Mouse (Mus musculus): ENCODE data around the gene Olfr150. TPM values are rescaled to one million over a fixed set of nuclear protein-coding genes. Genes with fewer than 3 reads are reported as not detected.
"Not testable (repeated sequence)": the region's sequence is repeated elsewhere in the genome, so short reads cannot be mapped to it uniquely, and the experiment has no call there.

The Olfr150 gene
- polyA plus RNA-seq (2015; fragmentation: Nextera tagmentation; extraction: Ambion mirVana): not detected in 2 replicates

DNA sequence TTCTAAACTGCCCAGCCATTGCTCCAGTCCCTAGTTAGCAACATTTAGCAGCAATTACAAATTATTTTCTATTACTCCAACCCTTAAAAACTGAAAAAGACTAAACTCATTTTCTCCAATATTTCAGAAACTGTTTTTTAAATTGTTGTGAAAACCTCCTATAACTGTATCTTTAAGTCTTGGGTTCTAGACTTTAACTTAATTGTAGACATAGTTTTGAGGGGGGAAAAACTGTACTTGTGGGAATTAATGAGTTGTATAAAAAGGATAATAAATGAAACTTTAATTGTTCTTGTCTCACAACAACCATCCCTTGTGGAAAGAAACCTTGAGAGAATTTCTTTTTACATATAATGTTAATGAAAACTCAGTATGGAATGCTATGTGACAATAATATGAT lies at the start of gene Olfr150:
Gene Olfr150 (plus strand): TSS at position 301 of the 400 bp plus-strand sequence.
- DNase-seq (ENCODE audit: low spot score): no peak

DNA sequence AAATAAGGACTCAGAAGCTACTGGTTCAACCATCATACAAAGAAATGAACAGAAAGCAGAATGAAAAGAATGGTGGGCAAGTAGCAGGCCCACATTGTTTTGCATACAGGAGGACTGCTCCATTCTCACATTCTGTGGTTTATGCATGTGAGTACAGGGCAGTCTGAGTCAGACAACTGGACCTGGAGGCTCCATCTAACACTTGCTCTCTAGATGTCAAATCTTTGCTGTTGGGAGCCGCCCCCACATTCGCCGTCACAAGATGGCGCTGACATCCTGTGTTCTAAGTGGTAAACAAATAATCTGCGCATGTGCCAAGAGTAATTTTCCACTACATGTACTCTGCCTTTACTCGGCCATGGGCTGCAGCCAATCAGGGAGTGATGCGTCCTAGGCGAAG lies 29.7 kb upstream of the Olfr150 start:
- DNase-seq (ENCODE audit: low spot score): not testable (repeated sequence)

DNA sequence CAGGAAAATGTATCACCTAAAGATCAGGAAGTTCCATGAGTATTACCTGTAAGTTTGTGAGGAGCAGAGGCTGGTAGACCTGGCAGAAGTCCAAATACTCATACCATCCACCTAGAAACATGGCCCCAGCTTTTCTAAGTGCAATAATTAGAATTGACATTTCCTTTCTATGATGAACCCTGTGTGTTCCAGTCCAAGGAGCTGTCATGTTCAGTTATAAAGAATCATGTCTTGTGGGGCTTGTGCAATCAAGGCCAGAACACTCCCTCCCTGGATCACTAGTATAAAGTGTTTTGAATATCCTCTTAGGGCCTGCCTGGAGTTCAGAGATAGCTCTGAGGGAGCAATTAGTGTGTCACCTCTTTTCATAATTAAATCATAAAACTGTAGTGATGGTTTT lies 23.8 kb upstream of the Olfr150 start, which contains the start of gene Olfr149:
Gene Olfr149 (minus strand): TSS at position 101 of the 400 bp plus-strand sequence.
- no peak for DNase-seq (ENCODE audit: low spot score)

DNA sequence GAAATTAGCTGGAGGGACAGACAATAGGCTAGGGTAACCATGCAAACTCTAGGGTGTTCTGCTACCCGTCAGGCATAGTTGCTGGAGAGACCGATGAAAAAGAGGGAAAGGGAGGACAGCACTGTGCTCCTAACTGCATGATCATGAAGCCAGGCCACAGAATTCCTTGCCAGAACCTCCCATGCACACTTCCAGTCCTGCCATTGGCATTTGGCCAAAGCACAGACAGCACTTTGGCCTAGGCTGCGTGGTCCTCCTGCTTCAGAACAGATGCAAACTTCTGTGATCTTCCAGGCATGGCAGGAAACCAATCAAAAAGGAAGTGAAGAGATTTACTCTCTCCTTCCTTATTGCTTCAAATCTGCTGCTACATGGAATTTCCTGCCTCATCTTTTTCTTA lies 21.8 kb upstream of the Olfr150 start:
- DNase-seq (ENCODE audit: low spot score): no peak

DNA sequence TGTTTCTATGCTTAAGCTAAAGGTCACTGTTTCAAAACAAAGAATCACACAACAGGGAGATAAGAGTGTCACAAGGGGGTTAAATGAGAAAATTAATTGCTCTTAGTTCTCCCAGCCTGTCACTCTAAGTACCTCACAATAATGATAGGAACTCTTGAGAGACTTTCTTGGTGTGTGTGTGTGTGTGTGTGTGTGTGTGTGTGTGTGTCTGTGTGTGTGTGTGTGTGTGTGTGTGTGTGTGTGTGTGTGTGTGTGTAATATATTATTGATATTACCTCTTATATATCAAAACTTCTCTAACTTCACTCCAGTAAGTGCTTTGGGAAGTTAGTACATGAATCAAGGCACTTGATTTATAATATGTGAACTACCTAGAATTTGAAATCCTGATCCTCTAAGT lies 19.7 kb upstream of the Olfr150 start, which contains the start of gene Olfr965:
Gene Olfr965 (plus strand): TSS at position 301 of the 400 bp plus-strand sequence.
- no peak for DNase-seq (ENCODE audit: low spot score)

- no peak for DNase-seq (ENCODE audit: low spot score)
Observed at GRCm38 (mm10) chr9:39740741-39741140, 10.0 kb downstream of the Olfr150 start.

GRCm38 (mm10) chr9:39745949-39746348 lies 15.2 kb downstream of the Olfr150 start, which contains the start of gene Olfr967:
Olfr967 (plus strand) TSS chr9:39746249.
- DNase-seq (ENCODE audit: low spot score): no peak

DNA sequence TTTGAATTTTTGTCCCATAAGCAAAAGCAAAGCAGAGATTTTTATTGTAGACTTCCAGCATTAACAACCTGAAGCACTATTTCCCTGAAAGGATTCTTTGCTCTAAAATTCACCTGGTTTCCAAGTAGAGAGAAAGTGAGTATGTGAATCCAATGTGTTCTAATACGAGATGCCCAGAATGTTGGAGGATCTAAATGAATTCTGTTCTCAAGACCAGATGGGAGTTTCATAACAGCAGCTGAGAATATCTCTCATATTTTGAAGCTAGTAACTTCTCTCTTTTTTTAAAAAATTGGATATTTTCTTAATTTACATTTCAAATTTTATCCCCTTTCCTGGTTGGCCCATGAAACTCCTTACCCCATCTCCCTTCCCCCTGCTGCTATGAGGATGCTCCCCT lies 15.7 kb downstream of the Olfr150 start:
- DNase-seq (ENCODE audit: low spot score): no peak

- no peak for DNase-seq (ENCODE audit: low spot score)
Observed at GRCm38 (mm10) chr9:39783153-39783552, 52.4 kb downstream of the Olfr150 start, which contains the start of gene Olfr968. Olfr968 (minus strand) TSS chr9:39783253.

Other genes starting within 250 kb of the Olfr150 start
- not detected in 2 replicates for gene Olfr44, start 237.0 kb upstream of the Olfr150 start, polyA plus RNA-seq (2015; fragmentation: Nextera tagmentation; extraction: Ambion mirVana)
- not detected in 2 replicates for gene Olfr957, start 215.2 kb upstream of the Olfr150 start, polyA plus RNA-seq (2015; fragmentation: Nextera tagmentation; extraction: Ambion mirVana)
- not detected in 2 replicates for gene Olfr958, start 176.9 kb upstream of the Olfr150 start, polyA plus RNA-seq (2015; fragmentation: Nextera tagmentation; extraction: Ambion mirVana)
- not detected in 2 replicates for gene Olfr959, start 155.4 kb upstream of the Olfr150 start, polyA plus RNA-seq (2015; fragmentation: Nextera tagmentation; extraction: Ambion mirVana)
- gene AW551984, start 126.6 kb upstream of the Olfr150 start, polyA plus RNA-seq (2015; fragmentation: Nextera tagmentation; extraction: Ambion mirVana): 0.98 and 1.3 TPM in 2 replicates
- gene Olfr148, start 120.3 kb upstream of the Olfr150 start, polyA plus RNA-seq (2015; fragmentation: Nextera tagmentation; extraction: Ambion mirVana): not detected in 2 replicates
- gene Olfr960, start 109.6 kb upstream of the Olfr150 start, polyA plus RNA-seq (2015; fragmentation: Nextera tagmentation; extraction: Ambion mirVana): not detected in 2 replicates
- gene Olfr961, start 85.9 kb upstream of the Olfr150 start, polyA plus RNA-seq (2015; fragmentation: Nextera tagmentation; extraction: Ambion mirVana): not detected in 2 replicates
- gene Olfr963, start 63.8 kb upstream of the Olfr150 start, polyA plus RNA-seq (2015; fragmentation: Nextera tagmentation; extraction: Ambion mirVana): not detected in 2 replicates
- not detected in 2 replicates for gene Olfr149, start 23.9 kb upstream of the Olfr150 start, polyA plus RNA-seq (2015; fragmentation: Nextera tagmentation; extraction: Ambion mirVana)
- gene Olfr965, start 19.6 kb upstream of the Olfr150 start, polyA plus RNA-seq (2015; fragmentation: Nextera tagmentation; extraction: Ambion mirVana): not detected in 2 replicates
- not detected in 2 replicates for gene Olfr967, start 15.3 kb downstream of the Olfr150 start, polyA plus RNA-seq (2015; fragmentation: Nextera tagmentation; extraction: Ambion mirVana)
- not detected in 2 replicates for gene Olfr968, start 52.3 kb downstream of the Olfr150 start, polyA plus RNA-seq (2015; fragmentation: Nextera tagmentation; extraction: Ambion mirVana)
- gene Olfr969, start 60.0 kb downstream of the Olfr150 start, polyA plus RNA-seq (2015; fragmentation: Nextera tagmentation; extraction: Ambion mirVana): not detected in 2 replicates
- gene Olfr970, start 77.9 kb downstream of the Olfr150 start, polyA plus RNA-seq (2015; fragmentation: Nextera tagmentation; extraction: Ambion mirVana): not detected in 2 replicates
- not detected in 2 replicates for gene Olfr971, start 105.9 kb downstream of the Olfr150 start, polyA plus RNA-seq (2015; fragmentation: Nextera tagmentation; extraction: Ambion mirVana)
- not detected in 2 replicates for gene Olfr972, start 135.4 kb downstream of the Olfr150 start, polyA plus RNA-seq (2015; fragmentation: Nextera tagmentation; extraction: Ambion mirVana)
- gene Olfr229, start 176.4 kb downstream of the Olfr150 start, polyA plus RNA-seq (2015; fragmentation: Nextera tagmentation; extraction: Ambion mirVana): not detected in 2 replicates
- gene Olfr974, start 206.5 kb downstream of the Olfr150 start, polyA plus RNA-seq (2015; fragmentation: Nextera tagmentation; extraction: Ambion mirVana): not detected in 2 replicates
- gene Olfr975, start 221.1 kb downstream of the Olfr150 start, polyA plus RNA-seq (2015; fragmentation: Nextera tagmentation; extraction: Ambion mirVana): not detected in 2 replicates
- not detected in 2 replicates for gene Olfr976, start 230.2 kb downstream of the Olfr150 start, polyA plus RNA-seq (2015; fragmentation: Nextera tagmentation; extraction: Ambion mirVana)